Mouse (Mus musculus): ENCODE measurements around the gene Pcca.

DNA sequence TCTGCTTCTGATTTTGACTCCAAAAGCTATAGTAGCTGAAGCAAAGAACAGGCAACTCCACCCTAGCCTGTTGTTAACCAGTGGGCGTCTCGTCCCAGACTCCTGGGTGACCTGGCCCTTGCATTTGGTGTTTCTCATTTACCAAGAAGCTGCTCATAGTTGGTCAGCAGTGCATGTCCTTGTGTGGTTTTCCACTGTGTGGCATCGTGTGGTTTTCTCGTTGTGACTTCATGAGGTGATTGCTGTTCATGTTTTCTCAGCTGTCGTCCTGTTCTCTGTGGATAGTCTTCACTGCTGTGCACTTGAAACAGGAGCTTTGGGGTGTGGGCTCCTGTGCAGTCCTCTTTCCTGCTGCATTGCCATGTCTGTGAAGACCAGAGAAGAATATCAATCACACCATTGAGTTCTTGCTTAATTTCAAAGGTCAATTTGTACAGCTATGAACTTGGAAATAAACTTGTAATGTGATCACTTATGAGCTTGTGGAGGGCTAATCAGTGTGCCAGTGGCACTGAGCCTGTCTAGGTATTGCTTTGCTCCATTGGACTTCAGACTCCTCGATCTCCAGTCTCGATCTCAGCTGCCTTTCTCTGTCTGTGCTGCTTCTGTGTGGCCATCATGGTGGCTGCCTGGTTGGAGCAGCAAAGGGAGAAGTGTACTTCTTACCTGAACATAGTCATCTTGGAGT lies 40.1 kb downstream of the Pcca start:
- TF ChIP-seq POLR2A (IDR thresholded peaks at IDR 0.05; ENCODE audit: borderline replicate concordance, insufficient read depth, low read length): no peak
- TF ChIP-seq CTCF (IDR thresholded peaks at IDR 0.05; ENCODE audit: borderline replicate concordance, insufficient read depth, low read depth, low read length): no peak
